Mouse (Mus musculus): ENCODE measurements at regions not wholly inside any gene's neighbourhood (a gene's known extent, or its start where the extent isn't known, plus 50 kb on each side); places are given as distances from the start of the nearest gene placed in this dataset.

GRCm38 (mm10) chr8:100515896-100516295 lies 1099.6 kb upstream of the Cdh8 start:
- DNase-seq, result peak; percentile 13

GRCm38 (mm10) chr8:100515152-100515551 lies 1098.9 kb upstream of the Cdh8 start:
- no peak for DNase-seq

- no peak for DNase-seq
Observed at GRCm38 (mm10) chr8:100506478-100506877, 1090.2 kb upstream of the Cdh8 start.

GRCm38 (mm10) chr8:100500342-100500712 lies 1084.1 kb upstream of the Cdh8 start:
- no peak for DNase-seq

GRCm38 (mm10) chr8:100499614-100500341 lies 1083.5 kb upstream of the Cdh8 start:
- DNase-seq, result no peak

- no peak for DNase-seq
Observed at GRCm38 (mm10) chr8:100494445-100494844, 1078.2 kb upstream of the Cdh8 start.

- DNase-seq, result no peak
Observed at GRCm38 (mm10) chr8:100475950-100476349, 1059.7 kb upstream of the Cdh8 start.

- no peak for DNase-seq
Observed at GRCm38 (mm10) chr8:100451231-100451630, 1035.0 kb upstream of the Cdh8 start.

GRCm38 (mm10) chr8:100450380-100450936 lies 1034.2 kb upstream of the Cdh8 start:
- no peak for DNase-seq

GRCm38 (mm10) chr8:100446677-100447350 lies 1030.5 kb upstream of the Cdh8 start:
- peak; percentile 11 for DNase-seq

Measured in embryo, embryonic 11 days (tissue).